Comparison of ENCODE assay signal across 24 mouse cellular contexts in the genomic region with DNA sequence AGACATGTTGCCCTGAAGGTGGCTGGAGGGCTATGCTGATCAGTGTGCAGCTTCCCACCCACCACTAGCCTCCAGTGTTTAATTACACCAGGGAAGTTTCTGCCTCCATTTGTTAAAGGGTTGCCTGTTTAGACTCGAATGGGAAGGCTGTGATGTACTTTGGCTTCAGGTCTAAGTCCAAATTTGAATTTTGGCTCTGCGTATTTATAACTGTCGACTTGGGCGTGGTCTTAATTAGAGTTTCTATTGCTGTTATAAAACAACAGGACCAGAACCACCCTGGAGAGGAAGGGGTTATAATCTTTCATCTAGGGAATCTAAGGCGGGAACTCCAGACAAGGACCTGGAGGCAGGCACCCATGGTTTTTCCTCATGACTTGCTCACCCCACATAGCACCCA.
DNase-seq lines count a peak whose midpoint lies in the region; ATAC-seq and TF ChIP-seq lines count a peak whose summit lies in the region.
"Had no signal": no experiment of that assay in that cellular context is flagged by ENCODE, and none has a peak within 500 bp of the region (broad histone marks: within the 10 kb centered on the region; RNA-seq: fewer than 3 reads in every experiment).

No protein-coding gene starts in this region.

- WGBS in heart, embryonic 12.5 days, result 91% methylated on average over 5 of the region's 5 CpGs
- 77% methylated on average over 5 of the region's 5 CpGs for WGBS in intestine, embryonic 14.5 days
- 32% methylated on average over 5 of the region's 5 CpGs for WGBS in intestine, postnatal 0 days

- H3K9me3 ChIP-seq in heart, embryonic 12.5 days (replicated peaks), result peaks cover 1% of the 10 kb centered on the region; the same call in 1 of the 2 replicates
- no peaks in the 10 kb centered on the region for H3K9me3 ChIP-seq in intestine, embryonic 14.5 days (ENCODE audit: control insufficient read depth, low read length)
- H3K9me3 ChIP-seq in intestine, postnatal 0 days (ENCODE audit: control insufficient read depth), result no peaks in the 10 kb centered on the region
- H3K9me3 ChIP-seq: forebrain, embryonic 13.5 days; heart, embryonic 15.5 days; limb, embryonic 12.5 days; liver, embryonic 12.5 days; midbrain, embryonic 13.5 days; neural tube, embryonic 13.5 days had no signal

- TF ChIP-seq CTCF in intestine, postnatal 0 days (IDR thresholded peaks at IDR 0.05; ENCODE audit: low read depth), result no peak

- H3K4me1 ChIP-seq in heart, embryonic 12.5 days (replicated peaks), result peaks cover 20% of the 10 kb centered on the region
- peaks cover 17% of the 10 kb centered on the region for H3K4me1 ChIP-seq in intestine, embryonic 14.5 days (replicated peaks; ENCODE audit: control insufficient read depth, insufficient read depth, low read length)
- H3K4me1 ChIP-seq in intestine, postnatal 0 days (replicated peaks; ENCODE audit: control insufficient read depth, insufficient read depth, low read length), result peaks cover 16% of the 10 kb centered on the region
- H3K4me1 ChIP-seq: forebrain, embryonic 13.5 days; liver, embryonic 12.5 days; midbrain, embryonic 13.5 days had no signal

- H3K27me3 ChIP-seq in heart, embryonic 12.5 days (replicated peaks), result no peaks in the 10 kb centered on the region
- no peaks in the 10 kb centered on the region for H3K27me3 ChIP-seq in intestine, embryonic 14.5 days (replicated peaks; ENCODE audit: control insufficient read depth, insufficient read depth, low read length)
- no peaks in the 10 kb centered on the region for H3K27me3 ChIP-seq in intestine, postnatal 0 days (replicated peaks; ENCODE audit: control insufficient read depth, insufficient read depth, low read length)
- H3K27me3 ChIP-seq: forebrain, embryonic 13.5 days; heart, embryonic 15.5 days; limb, embryonic 12.5 days; liver, embryonic 12.5 days; midbrain, embryonic 13.5 days; neural tube, embryonic 13.5 days; Patski had no signal

- H3K9ac ChIP-seq in heart, embryonic 12.5 days, result no peak overlapping the region
- no peak overlapping the region for H3K9ac ChIP-seq in intestine, embryonic 14.5 days (ENCODE audit: low read length)
- no peak overlapping the region for H3K9ac ChIP-seq in intestine, postnatal 0 days (ENCODE audit: low read depth, low read length)
- H3K9ac ChIP-seq: forebrain, embryonic 13.5 days; heart, embryonic 15.5 days; limb, embryonic 12.5 days; liver, embryonic 12.5 days; liver, postnatal 0 days; midbrain, embryonic 13.5 days; neural tube, embryonic 13.5 days had no signal

- DNase-seq in heart, adult 9 months (ENCODE audit: low spot score in 2 of 2), result no peak
- peak; percentile 70 for DNase-seq in kidney, adult 9 months
- no peak for DNase-seq in kidney, adult 18-20 months
- DNase-seq in intestine, embryonic 14.5 days (ENCODE audit: low spot score), result no peak
- DNase-seq in embryo, embryonic 10.5 days (ENCODE audit: low spot score), result no peak
- DNase-seq: adrenal gland, postnatal 10 days; cerebellum, adult 8-10 months; cerebellum, postnatal 25 days; gastrocnemius, postnatal 10 days; liver, postnatal 0 days; lung, postnatal 10 days had no signal

- ATAC-seq in heart, embryonic 12.5 days (ENCODE audit: insufficient number of reproducible peaks, low FRiP score), result no peak
- no peak for ATAC-seq in intestine, embryonic 14.5 days (replicated peaks; ENCODE audit: low FRiP score, low TSS enrichment, low read depth)
- ATAC-seq in intestine, postnatal 0 days, result no peak
- ATAC-seq: forebrain, embryonic 13.5 days; hindbrain, embryonic 16.5 days; liver, embryonic 12.5 days; midbrain, embryonic 13.5 days; Patski had no signal

- no peaks in the 10 kb centered on the region for H3K36me3 ChIP-seq in heart, embryonic 12.5 days
- no peaks in the 10 kb centered on the region for H3K36me3 ChIP-seq in intestine, embryonic 14.5 days (ENCODE audit: control insufficient read depth, insufficient read depth, low read length)
- H3K36me3 ChIP-seq in intestine, postnatal 0 days (ENCODE audit: control insufficient read depth, insufficient read depth), result no peaks in the 10 kb centered on the region
- H3K36me3 ChIP-seq: heart, embryonic 15.5 days; limb, embryonic 12.5 days; liver, embryonic 12.5 days; midbrain, embryonic 13.5 days; neural tube, embryonic 13.5 days had no signal

- H3K4me2 ChIP-seq in heart, embryonic 12.5 days, result no peak overlapping the region
- no peak overlapping the region for H3K4me2 ChIP-seq in intestine, embryonic 14.5 days (ENCODE audit: low read length)
- H3K4me2 ChIP-seq in intestine, postnatal 0 days (replicated peaks; ENCODE audit: low read depth), result no peak overlapping the region
- H3K4me2 ChIP-seq: forebrain, embryonic 13.5 days; heart, embryonic 15.5 days; limb, embryonic 12.5 days; liver, embryonic 12.5 days; midbrain, embryonic 13.5 days; neural tube, embryonic 13.5 days had no signal

- H3K4me3 ChIP-seq in heart, embryonic 12.5 days, result no peak overlapping the region
- H3K4me3 ChIP-seq in intestine, embryonic 14.5 days (ENCODE audit: low read depth, low read length), result no peak overlapping the region
- no peak overlapping the region for H3K4me3 ChIP-seq in intestine, postnatal 0 days (ENCODE audit: low read depth, low read length)
- H3K4me3 ChIP-seq: forebrain, embryonic 13.5 days; heart, embryonic 15.5 days; layer of hippocampus, adult 2 months; left cerebral cortex, adult 2 months; limb, embryonic 12.5 days; liver, embryonic 12.5 days; midbrain, embryonic 13.5 days; neural tube, embryonic 13.5 days had no signal

- H3K27ac ChIP-seq in heart, embryonic 12.5 days (ENCODE audit: poor library complexity, severe bottlenecking), result peak overlapping the region; percentile 24; the same call in 1 of the 2 replicates
- peak overlapping the region; percentile 47; the same call in 1 of the 2 replicates for H3K27ac ChIP-seq in intestine, embryonic 14.5 days (ENCODE audit: low read depth)
- peak overlapping the region; percentile 60; the same call in 1 of the 2 replicates for H3K27ac ChIP-seq in intestine, postnatal 0 days (ENCODE audit: low read depth, low read length)
- H3K27ac ChIP-seq: forebrain, embryonic 13.5 days; layer of hippocampus, adult 2 months; left cerebral cortex, adult 2 months; limb, embryonic 12.5 days; liver, embryonic 12.5 days; macrophage; midbrain, embryonic 13.5 days; neural tube, embryonic 13.5 days had no signal
